Mouse (Mus musculus) megakaryocyte, embryonic 14.5 days (primary cell): Measurements from ENCODE around the gene Kcnk1. TPM values are rescaled to one million over a fixed set of nuclear protein-coding genes. Genes with fewer than 3 reads are reported as not detected.

ENCODE experiments used
- H3K27me3 ChIP-seq: replicated peaks from 2 replicates; pipeline ENCODE3; 2012; ENCODE audit warnings: inconsistent platforms
- H3K36me3 ChIP-seq: replicated peaks from 2 replicates; pipeline ENCODE3; 2012; ENCODE audit warnings: low read length, inconsistent platforms, mixed read lengths
- H3K4me1 ChIP-seq: 2 replicates; pipeline ENCODE4 v1.6.1; 2012; ENCODE audit warnings: inconsistent platforms
- H3K4me3 ChIP-seq: replicated peaks from 2 replicates; pipeline ENCODE3; 2012; ENCODE audit warnings: moderate library complexity, mild to moderate bottlenecking, inconsistent platforms
- H3K9me3 ChIP-seq: 2 replicates; pipeline ENCODE4 v1.6.1; 2012; ENCODE audit warnings: inconsistent platforms
- FLI1 ChIP-seq: IDR thresholded peaks from 2 replicates; pipeline ENCODE4 v1.6.1; 2012; ENCODE audit warnings: low read length, inconsistent platforms, mixed read lengths
- GATA1 ChIP-seq: IDR thresholded peaks from 3 replicates; pipeline ENCODE4 v1.6.1; 2012; ENCODE audit warnings: mixed read lengths, low read length, inconsistent platforms, borderline replicate concordance
- polyA plus RNA-seq: library from polyadenylated mRNA; stranded (reverse); fragments of >175 nt; gene quantifications from 2 replicates; pipeline ENCODE4 v1.2.3, GENCODE M21; 2012; ENCODE audit warnings: low replicate concordance; ENCODE audit not compliant: insufficient read depth

Kcnk1 gene
- polyA plus RNA-seq, 1 experiment: not detected

DNA sequence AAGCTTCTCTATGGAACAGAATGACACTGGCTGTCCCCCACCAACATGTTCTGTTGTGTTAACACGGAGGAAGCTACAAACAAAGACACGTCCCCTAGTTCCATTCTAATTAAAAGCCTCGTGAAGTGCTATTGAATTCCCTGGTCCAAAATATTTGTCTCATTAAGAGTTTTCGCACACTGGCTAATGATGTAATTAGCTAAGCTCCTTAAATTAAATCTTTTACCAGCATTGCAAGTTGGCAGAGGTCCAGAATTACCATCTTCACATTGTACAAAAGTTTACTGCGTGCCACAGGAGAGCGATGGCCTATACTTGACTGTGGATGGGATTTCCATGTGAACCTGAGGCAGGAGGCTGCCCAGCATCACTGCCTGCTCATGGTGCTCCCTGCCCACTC lies 33.2 kb upstream of the Kcnk1 start:
- Histone ChIP-seq H3K4me3 (no peak overlapping the region), H3K4me1 (no peaks in the 10 kb centered on the region), H3K27me3 (peaks cover 13% of the 10 kb centered on the region), H3K9me3 (peaks cover 14% of the 10 kb centered on the region), H3K36me3 (no peaks in the 10 kb centered on the region)
- TF ChIP-seq GATA1 (no peak), FLI1 (no peak)

DNA sequence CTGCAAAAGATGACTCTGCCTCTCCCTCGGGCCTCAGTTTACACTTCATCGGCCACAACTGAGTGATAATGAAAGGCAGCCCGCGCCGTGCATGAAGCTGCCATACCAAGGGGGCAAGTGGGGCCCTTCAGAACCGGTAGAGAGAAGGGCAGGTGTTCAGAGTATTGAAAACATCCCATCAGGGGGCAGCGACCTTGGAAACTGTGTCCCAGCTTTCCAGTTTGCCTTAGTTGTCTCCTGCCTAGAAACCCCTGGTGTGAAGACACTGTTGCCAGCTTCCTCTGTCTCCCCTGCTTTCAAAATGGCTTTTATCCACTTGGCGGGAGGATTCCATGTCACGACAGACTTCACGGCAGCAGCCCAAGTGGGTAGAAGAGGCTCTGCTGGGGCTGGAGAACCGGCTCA lies 31.2 kb upstream of the Kcnk1 start:
- TF ChIP-seq GATA1: no peak
- TF ChIP-seq FLI1: no peak
- Histone ChIP-seq H3K27me3 (peaks cover 12% of the 10 kb centered on the region), H3K9me3 (peaks cover 14% of the 10 kb centered on the region), H3K36me3 (no peaks in the 10 kb centered on the region), H3K4me1 (no peaks in the 10 kb centered on the region), H3K4me3 (no peak overlapping the region)

DNA sequence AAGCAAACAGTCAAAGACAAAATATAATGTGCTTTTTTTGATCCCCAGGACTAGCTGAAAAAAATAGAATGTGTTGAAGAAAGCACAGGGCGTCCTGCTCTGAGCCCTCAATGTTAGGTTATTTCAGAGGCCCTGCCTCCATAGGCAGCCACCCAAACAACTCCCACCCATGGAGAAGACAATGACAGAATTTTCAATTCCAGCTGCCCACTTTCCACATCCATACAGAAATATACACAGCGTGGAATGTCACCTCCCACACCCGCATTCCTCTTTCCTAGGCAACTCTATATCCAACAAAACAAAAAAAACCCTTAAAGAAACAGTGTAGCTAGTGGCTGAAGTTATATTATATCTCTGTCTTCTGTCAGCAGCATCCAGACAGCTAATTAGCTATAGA lies 23.6 kb upstream of the Kcnk1 start:
- H3K4me3 ChIP-seq: no peak overlapping the region
- H3K4me1 ChIP-seq: no peaks in the 10 kb centered on the region
- H3K36me3 ChIP-seq: no peaks in the 10 kb centered on the region
- no peak for TF ChIP-seq GATA1
- TF ChIP-seq FLI1: no peak
- H3K9me3 ChIP-seq: peaks cover 7% of the 10 kb centered on the region; the same call in 1 of the 2 replicates
- no peaks in the 10 kb centered on the region for H3K27me3 ChIP-seq

DNA sequence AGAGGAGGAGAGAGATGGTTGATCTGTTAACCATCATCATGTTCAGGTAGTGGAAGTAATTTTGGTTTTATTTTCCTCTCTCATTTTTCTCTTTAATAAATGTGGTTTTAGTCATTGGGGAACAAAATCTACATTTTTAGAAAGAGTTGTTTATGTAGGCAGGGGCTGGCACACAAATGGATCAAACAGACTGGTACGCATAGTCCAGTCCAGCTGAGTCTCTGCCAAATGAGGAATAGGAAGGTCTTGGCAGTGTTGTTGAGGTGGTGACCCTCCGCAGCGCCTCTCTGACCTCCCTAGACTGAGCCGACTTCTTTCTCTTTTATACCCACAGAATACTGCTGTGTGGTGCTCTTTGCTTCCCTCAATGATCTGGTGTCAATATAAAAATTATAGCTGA lies 19.0 kb upstream of the Kcnk1 start:
- TF ChIP-seq GATA1: no peak
- no peak for TF ChIP-seq FLI1
- Histone ChIP-seq H3K4me1 (no peaks in the 10 kb centered on the region), H3K36me3 (no peaks in the 10 kb centered on the region), H3K27me3 (no peaks in the 10 kb centered on the region), H3K4me3 (no peak overlapping the region), H3K9me3 (peaks cover 5% of the 10 kb centered on the region; the same call in 1 of the 2 replicates)

DNA sequence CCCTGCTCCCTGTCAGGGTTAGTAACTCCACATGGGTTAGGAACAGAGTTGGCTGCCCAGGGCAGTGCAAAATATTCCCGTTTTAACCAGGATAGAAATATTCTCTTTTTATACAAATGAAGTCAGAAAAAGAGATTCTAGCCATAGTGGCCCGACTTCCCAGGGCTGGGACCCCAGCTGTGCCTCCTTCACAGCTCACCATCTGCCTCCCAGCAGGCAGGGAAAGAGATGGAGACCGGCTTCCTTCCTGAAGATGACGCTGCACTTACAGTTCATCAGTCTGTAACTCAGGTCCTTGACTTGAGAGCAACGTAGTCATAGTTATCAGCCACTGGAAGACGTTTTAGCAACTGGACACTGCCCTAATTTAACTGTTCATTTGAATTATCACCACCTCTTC lies 14.1 kb upstream of the Kcnk1 start:
- H3K36me3 ChIP-seq: no peaks in the 10 kb centered on the region
- TF ChIP-seq FLI1 (no peak), GATA1 (no peak)
- peaks cover 5% of the 10 kb centered on the region; the same call in 1 of the 2 replicates for H3K9me3 ChIP-seq
- no peaks in the 10 kb centered on the region for H3K27me3 ChIP-seq
- H3K4me3 ChIP-seq: no peak overlapping the region
- H3K4me1 ChIP-seq: no peaks in the 10 kb centered on the region

DNA sequence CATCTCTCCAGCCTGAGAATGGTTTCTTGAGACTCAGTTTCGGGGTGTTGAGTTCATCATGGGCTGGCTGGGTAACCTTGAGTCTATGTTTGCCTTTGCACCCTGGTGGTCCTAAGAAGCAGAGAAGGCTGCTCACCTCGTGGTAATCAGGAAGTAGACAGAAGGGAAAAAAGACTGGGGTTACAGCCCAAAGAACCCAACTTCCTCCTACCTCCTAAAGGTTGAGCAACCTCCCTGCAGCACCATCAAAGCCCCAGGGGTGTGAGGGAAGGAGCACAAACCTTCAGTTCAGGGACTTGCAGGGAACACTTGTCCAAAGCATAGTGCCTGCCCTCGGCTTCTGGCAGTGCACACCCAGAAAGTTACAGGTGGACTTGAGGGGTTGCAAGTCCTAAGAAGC lies 11.5 kb upstream of the Kcnk1 start:
- TF ChIP-seq GATA1 (no peak), FLI1 (no peak)
- H3K4me3 ChIP-seq: no peak overlapping the region
- no peaks in the 10 kb centered on the region for H3K36me3 ChIP-seq
- peaks cover 4% of the 10 kb centered on the region; the same call in 1 of the 2 replicates for H3K9me3 ChIP-seq
- H3K27me3 ChIP-seq: no peaks in the 10 kb centered on the region
- H3K4me1 ChIP-seq: no peaks in the 10 kb centered on the region

DNA sequence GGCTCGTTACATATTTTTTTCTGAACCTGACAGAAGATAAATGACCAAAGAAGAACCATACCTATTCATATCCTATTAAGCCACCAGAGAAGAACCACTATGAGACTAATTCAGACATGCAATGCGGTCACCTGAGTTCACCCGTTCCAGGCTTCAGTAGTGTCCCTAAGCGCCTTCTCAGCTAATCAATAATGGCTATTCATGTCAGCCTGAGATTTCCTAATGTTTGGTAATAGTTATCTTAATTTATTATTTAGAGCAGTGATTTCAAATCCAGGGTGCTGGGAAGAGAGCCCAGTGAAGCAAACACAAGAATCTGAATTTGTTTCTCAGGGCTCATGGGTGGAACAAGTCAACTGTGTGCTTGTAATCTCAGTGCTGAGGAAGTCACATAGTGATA lies 10.8 kb upstream of the Kcnk1 start:
- H3K9me3 ChIP-seq: no peaks in the 10 kb centered on the region
- no peaks in the 10 kb centered on the region for H3K36me3 ChIP-seq
- H3K4me1 ChIP-seq: no peaks in the 10 kb centered on the region
- no peaks in the 10 kb centered on the region for H3K27me3 ChIP-seq
- TF ChIP-seq GATA1: no peak
- no peak for TF ChIP-seq FLI1
- no peak overlapping the region for H3K4me3 ChIP-seq

DNA sequence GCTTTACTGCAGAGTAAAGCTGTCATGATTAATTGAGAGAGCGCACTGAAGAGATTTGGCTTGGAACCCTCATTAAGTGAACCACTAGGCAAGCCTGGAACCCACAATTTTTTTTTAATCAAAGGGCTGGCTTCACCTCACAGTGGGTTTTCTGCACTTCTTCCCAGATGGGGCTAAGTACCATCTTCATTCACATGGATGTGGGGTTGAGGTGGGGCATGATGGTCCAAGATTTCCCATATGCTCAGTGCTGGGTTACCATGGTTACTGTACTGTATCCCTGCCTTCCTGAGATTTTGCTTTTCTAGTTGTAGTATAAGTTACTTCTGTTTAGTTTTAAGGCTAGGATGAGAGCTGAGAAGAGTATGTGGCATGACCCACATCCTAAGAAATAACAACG lies 9.6 kb upstream of the Kcnk1 start:
- no peaks in the 10 kb centered on the region for H3K36me3 ChIP-seq
- no peak overlapping the region for H3K4me3 ChIP-seq
- H3K9me3 ChIP-seq: no peaks in the 10 kb centered on the region
- no peaks in the 10 kb centered on the region for H3K4me1 ChIP-seq
- peaks cover 2% of the 10 kb centered on the region for H3K27me3 ChIP-seq
- TF ChIP-seq GATA1 (no peak), FLI1 (no peak)

DNA sequence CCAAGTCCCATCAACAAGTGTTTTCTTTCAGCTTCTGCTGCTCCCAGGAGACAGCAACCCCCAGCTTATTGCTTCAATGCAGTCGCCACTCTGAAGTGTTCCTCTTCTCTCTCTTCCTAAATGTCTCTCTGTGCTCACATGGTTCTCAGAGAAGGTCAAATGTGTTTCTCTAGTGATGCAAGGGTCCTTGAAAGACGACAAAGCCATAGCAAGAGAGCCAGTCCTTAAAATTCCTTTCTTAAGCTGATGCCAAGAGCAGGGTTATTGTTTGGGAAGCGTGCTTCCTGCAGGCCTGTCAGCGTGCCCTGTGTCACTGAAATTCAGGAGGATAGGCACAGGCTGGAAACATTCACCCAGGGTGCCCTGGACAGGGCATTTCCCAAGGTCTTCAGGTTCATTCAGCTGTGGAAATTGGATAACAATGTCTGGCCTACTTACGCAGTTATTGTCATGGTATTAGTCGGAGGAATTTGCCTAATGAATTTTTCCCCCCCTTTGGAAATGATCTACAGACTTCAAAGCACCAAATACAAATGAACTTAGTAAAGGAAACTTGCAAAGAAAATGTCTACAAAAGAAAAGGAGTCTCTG lies 7.9 kb upstream of the Kcnk1 start:
- Histone ChIP-seq H3K9me3 (no peaks in the 10 kb centered on the region), H3K27me3 (peaks cover 2% of the 10 kb centered on the region), H3K4me1 (no peaks in the 10 kb centered on the region), H3K36me3 (no peaks in the 10 kb centered on the region), H3K4me3 (no peak overlapping the region)
- TF ChIP-seq FLI1 (no peak), GATA1 (no peak)

DNA sequence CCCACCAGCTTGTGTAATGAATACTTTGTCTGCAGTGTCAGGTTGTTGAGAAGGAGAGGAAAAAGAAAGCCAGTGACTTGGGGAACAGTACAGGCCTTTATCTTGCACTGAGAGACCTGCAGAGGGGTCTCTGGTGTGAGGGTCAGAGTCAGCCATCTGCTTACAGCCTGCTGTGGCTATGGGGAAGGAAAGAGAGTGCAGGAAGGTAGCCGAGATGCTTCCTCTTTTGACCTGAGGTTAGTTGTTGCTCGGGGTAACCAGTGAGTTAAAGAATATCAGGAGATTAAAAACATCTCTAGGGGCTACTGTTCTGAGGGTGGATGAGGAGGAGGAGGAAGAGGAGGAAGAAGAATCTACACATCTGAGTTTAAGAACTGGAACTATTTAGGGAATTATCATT lies 7.0 kb upstream of the Kcnk1 start:
- Histone ChIP-seq H3K4me1 (no peaks in the 10 kb centered on the region), H3K4me3 (no peak overlapping the region), H3K36me3 (no peaks in the 10 kb centered on the region), H3K9me3 (no peaks in the 10 kb centered on the region), H3K27me3 (peaks cover 7% of the 10 kb centered on the region)
- TF ChIP-seq FLI1: no peak

DNA sequence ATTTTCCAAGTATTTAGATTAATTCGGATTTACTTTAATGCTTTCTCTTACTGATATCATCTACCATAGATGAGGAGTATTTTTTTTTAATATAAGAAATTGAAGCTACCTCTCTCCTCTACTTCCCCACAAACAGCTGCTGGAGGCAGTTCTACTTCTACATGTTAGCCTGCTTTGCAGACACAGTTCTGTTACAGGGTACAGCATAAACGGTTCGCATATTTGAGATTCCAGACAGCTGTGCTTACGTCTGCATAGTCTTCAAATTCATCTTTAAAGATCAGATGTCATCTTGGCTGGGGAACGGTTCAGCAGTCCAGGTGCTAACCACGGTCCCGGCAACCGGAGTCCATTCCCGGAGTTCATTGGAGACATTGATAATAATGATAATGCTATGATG lies 1.3 kb upstream of the Kcnk1 start:
- H3K4me1 ChIP-seq: no peaks in the 10 kb centered on the region
- H3K4me3 ChIP-seq: no peak overlapping the region
- H3K27me3 ChIP-seq: peaks cover 50% of the 10 kb centered on the region
- TF ChIP-seq GATA1 (no peak), FLI1 (no peak)
- no peaks in the 10 kb centered on the region; the same call in 1 of the 2 replicates for H3K9me3 ChIP-seq
- H3K36me3 ChIP-seq: no peaks in the 10 kb centered on the region
